Mouse (Mus musculus): ENCODE measurements around the gene Clcn6. TPM values are rescaled to one million over a fixed set of nuclear protein-coding genes. Genes with fewer than 3 reads are reported as not detected.
A peak's percentile ranks its signal among the peaks of the same experiment; 100 is the strongest.

Gene Clcn6
- polyA plus RNA-seq (2012; fragmentation: generic; extraction: Trizol) = 11.5 TPM
- long read RNA-seq, experiment 1, partial matches to known transcripts = 0 of 4 reads
- long read RNA-seq, experiment 1, other reads (novel, unspliced or antisense) = 2 of 4 reads
- long read RNA-seq, experiment 2, partial matches to known transcripts = 2 of 10 reads
- long read RNA-seq, experiment 2, other reads (novel, unspliced or antisense) = 5 of 10 reads

- H3K79me2 ChIP-seq (ENCODE audit: control insufficient read depth, insufficient read depth) = peaks cover 41% of the 10 kb centered on the region
Measured at GRCm38 (mm10) chr4:148038600-148039253, at the start of gene Clcn6, which contains the start of gene Mthfr. Clcn6 (minus strand) TSS chr4:148038821. Mthfr (plus strand) TSS chr4:148039077.

DNA sequence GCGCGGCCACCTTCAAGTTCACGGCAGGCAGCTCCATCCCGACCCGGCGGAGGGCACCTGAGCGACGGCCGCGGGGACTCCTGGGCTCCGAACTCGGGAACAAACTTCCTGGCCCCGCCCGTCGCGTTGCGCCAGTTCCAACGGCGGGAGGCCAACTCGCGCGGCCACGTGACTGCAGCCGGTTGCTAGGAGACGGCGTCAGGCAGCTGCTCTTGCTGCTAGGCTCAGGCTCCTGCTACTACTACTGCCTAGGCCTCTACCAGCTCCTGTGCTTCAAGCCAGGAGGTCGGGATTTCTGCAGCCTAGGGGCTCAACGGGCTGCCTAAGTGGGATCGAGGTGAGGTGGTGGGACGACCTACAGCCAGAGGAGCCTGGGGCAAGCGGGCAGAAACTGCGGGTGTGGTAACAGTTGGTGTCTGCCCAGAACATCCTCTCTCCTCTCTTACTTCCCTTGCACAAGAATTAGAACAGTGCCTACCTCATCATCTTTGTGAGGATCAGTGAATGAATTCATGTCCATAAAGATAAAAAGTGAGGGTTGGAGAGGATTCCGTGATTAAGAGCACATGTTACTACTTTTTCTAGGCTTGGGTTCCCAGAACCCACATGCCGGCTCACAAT is 49.4 kb upstream of the Clcn6 start, which contains the start of gene Agtrap:
Gene Agtrap, minus strand, starts transcription at position 125 of the 621 bp plus-strand sequence.
- H3K36me3 ChIP-seq (ENCODE audit: control insufficient read depth, insufficient read depth) = no peaks in the 10 kb centered on the region
- peak within 1 kb of the TSS; percentile 48 for H3K4me3 ChIP-seq (ENCODE audit: insufficient read depth, poor library complexity, severe bottlenecking)
- no peak for TF ChIP-seq FOSL1 (IDR thresholded peaks at IDR 0.05; ENCODE audit: insufficient read depth, low read length, poor library complexity, severe bottlenecking)
- no peak for TF ChIP-seq CTCF (IDR thresholded peaks at IDR 0.05; ENCODE audit: control insufficient read depth, insufficient read depth, insufficient read length)
- peak; percentile 18 for TF ChIP-seq CEBPB (IDR thresholded peaks at IDR 0.05; ENCODE audit: low read depth)
- peak; percentile 95 for TF ChIP-seq USF1 (IDR thresholded peaks at IDR 0.05; ENCODE audit: low read depth)
- TF ChIP-seq MYOG (IDR thresholded peaks at IDR 0.05; ENCODE audit: control insufficient read depth, extremely low read depth, insufficient read length) = no peak
- TF ChIP-seq MAX (IDR thresholded peaks at IDR 0.05) = no peak
- TF ChIP-seq MYOD1 (IDR thresholded peaks at IDR 0.05; ENCODE audit: control insufficient read depth, insufficient read length, low read depth) = peak; percentile 68
- no peaks in the 10 kb centered on the region for H3K27me3 ChIP-seq (ENCODE audit: control insufficient read depth, insufficient read depth, insufficient read length)
- H3K79me3 ChIP-seq (ENCODE audit: low read depth) = no peaks in the 10 kb centered on the region
- peak within 1 kb of the TSS; percentile 69 for H3ac ChIP-seq (ENCODE audit: control insufficient read depth, insufficient read length, low read depth)
- peaks cover 5% of the 10 kb centered on the region for H3K79me2 ChIP-seq (ENCODE audit: control insufficient read depth, insufficient read depth)

More at GRCm38 (mm10) chr4:148038600-148039253, at the start of gene Clcn6, which contains the start of gene Mthfr:
- TF ChIP-seq MAX (IDR thresholded peaks at IDR 0.05) (peak; percentile 7), USF1 (IDR thresholded peaks at IDR 0.05; ENCODE audit: low read depth) (peak; percentile 100), MYOD1 (IDR thresholded peaks at IDR 0.05; ENCODE audit: control insufficient read depth, insufficient read length, low read depth) (no peak), FOSL1 (IDR thresholded peaks at IDR 0.05; ENCODE audit: insufficient read depth, low read length, poor library complexity, severe bottlenecking) (no peak), CTCF (IDR thresholded peaks at IDR 0.05; ENCODE audit: control insufficient read depth, insufficient read depth, insufficient read length) (no peak), CEBPB (IDR thresholded peaks at IDR 0.05; ENCODE audit: low read depth) (peak; percentile 78), MYOG (IDR thresholded peaks at IDR 0.05; ENCODE audit: control insufficient read depth, extremely low read depth, insufficient read length) (no peak)
- H3K27me3 ChIP-seq (ENCODE audit: control insufficient read depth, insufficient read depth, insufficient read length) = no peaks in the 10 kb centered on the region
- peak within 1 kb of the TSS; percentile 95 for H3ac ChIP-seq (ENCODE audit: control insufficient read depth, insufficient read length, low read depth)
- H3K4me3 ChIP-seq (ENCODE audit: insufficient read depth, poor library complexity, severe bottlenecking) = peak within 1 kb of the TSS; percentile 75
- peaks cover 16% of the 10 kb centered on the region for H3K36me3 ChIP-seq (ENCODE audit: control insufficient read depth, insufficient read depth)
- peaks cover 10% of the 10 kb centered on the region for H3K79me3 ChIP-seq (ENCODE audit: low read depth)

- H3K79me2 ChIP-seq (ENCODE audit: control insufficient read depth, insufficient read depth) = peaks cover 5% of the 10 kb centered on the region
- peak overlapping the region; percentile 48 for H3K4me3 ChIP-seq (ENCODE audit: insufficient read depth, poor library complexity, severe bottlenecking)
Measured at GRCm38 (mm10) chr4:148087091-148087906, 48.7 kb upstream of the Clcn6 start.

DNA sequence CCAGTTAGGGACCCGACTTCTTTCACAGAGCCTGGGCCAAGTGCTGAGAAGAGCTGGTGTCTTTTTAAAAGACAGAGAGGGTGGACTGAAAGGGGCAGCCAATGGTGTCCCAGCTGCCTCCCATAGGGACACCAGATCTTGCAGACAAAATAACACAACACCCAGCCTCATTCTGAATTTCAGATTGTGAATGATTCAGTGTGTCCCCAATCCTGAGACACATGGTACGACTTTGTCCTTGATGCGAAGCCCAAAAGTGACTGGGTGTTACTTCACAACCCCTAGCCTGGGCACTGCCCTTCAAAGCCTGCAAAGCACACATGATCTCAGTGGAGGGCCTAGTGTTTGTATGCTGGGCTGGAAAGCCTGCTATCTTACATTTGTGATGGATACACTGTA is 47.3 kb upstream of the Clcn6 start:
- TF ChIP-seq MAX (IDR thresholded peaks at IDR 0.05) (no peak), FOSL1 (IDR thresholded peaks at IDR 0.05; ENCODE audit: insufficient read depth, low read length, poor library complexity, severe bottlenecking) (no peak), USF1 (IDR thresholded peaks at IDR 0.05; ENCODE audit: low read depth) (no peak), CTCF (IDR thresholded peaks at IDR 0.05; ENCODE audit: control insufficient read depth, insufficient read depth, insufficient read length) (no peak), MYOG (IDR thresholded peaks at IDR 0.05; ENCODE audit: control insufficient read depth, extremely low read depth, insufficient read length) (no peak), CEBPB (IDR thresholded peaks at IDR 0.05; ENCODE audit: low read depth) (no peak), MYOD1 (IDR thresholded peaks at IDR 0.05; ENCODE audit: control insufficient read depth, insufficient read length, low read depth) (no peak)
- no peaks in the 10 kb centered on the region for H3K27me3 ChIP-seq (ENCODE audit: control insufficient read depth, insufficient read depth, insufficient read length)
- H3K36me3 ChIP-seq (ENCODE audit: control insufficient read depth, insufficient read depth) = no peaks in the 10 kb centered on the region
- no peaks in the 10 kb centered on the region for H3K79me3 ChIP-seq (ENCODE audit: low read depth)
- H3ac ChIP-seq (ENCODE audit: control insufficient read depth, insufficient read length, low read depth) = no peak overlapping the region
- H3K4me3 ChIP-seq (ENCODE audit: insufficient read depth, poor library complexity, severe bottlenecking) = no peak overlapping the region
- peaks cover 5% of the 10 kb centered on the region for H3K79me2 ChIP-seq (ENCODE audit: control insufficient read depth, insufficient read depth)

More at GRCm38 (mm10) chr4:148087091-148087906, 48.7 kb upstream of the Clcn6 start:
- H3K27me3 ChIP-seq (ENCODE audit: control insufficient read depth, insufficient read depth, insufficient read length) = no peaks in the 10 kb centered on the region
- no peaks in the 10 kb centered on the region for H3K79me3 ChIP-seq (ENCODE audit: low read depth)
- TF ChIP-seq USF1 (IDR thresholded peaks at IDR 0.05; ENCODE audit: low read depth) (no peak), MYOG (IDR thresholded peaks at IDR 0.05; ENCODE audit: control insufficient read depth, extremely low read depth, insufficient read length) (no peak), MYOD1 (IDR thresholded peaks at IDR 0.05; ENCODE audit: control insufficient read depth, insufficient read length, low read depth) (no peak), FOSL1 (IDR thresholded peaks at IDR 0.05; ENCODE audit: insufficient read depth, low read length, poor library complexity, severe bottlenecking) (no peak), CTCF (IDR thresholded peaks at IDR 0.05; ENCODE audit: control insufficient read depth, insufficient read depth, insufficient read length) (no peak), MAX (IDR thresholded peaks at IDR 0.05) (no peak), CEBPB (IDR thresholded peaks at IDR 0.05; ENCODE audit: low read depth) (no peak)
- H3ac ChIP-seq (ENCODE audit: control insufficient read depth, insufficient read length, low read depth) = peak overlapping the region; percentile 69
- H3K36me3 ChIP-seq (ENCODE audit: control insufficient read depth, insufficient read depth) = no peaks in the 10 kb centered on the region

Data from C2C12 (cell line).